Mouse (Mus musculus) forebrain, embryonic 11.5 days (tissue): ENCODE data around the gene Muc1. TPM values are rescaled to one million over a fixed set of nuclear protein-coding genes. Genes with fewer than 3 reads are reported as not detected.
A peak's percentile ranks its signal among the peaks of the same experiment; 100 is the strongest.

Experiments
- ATAC-seq: fragments of 200-750 bp; cut with Nextera tagmentation; replicated peaks from 2 replicates; pipeline ENCODE4 v1.8.0; 2017; ENCODE audit warnings: moderate TSS enrichment; ENCODE audit not compliant: low FRiP score
- DNase-seq: peaks from one replicate; pipeline ENCODE4 v3.0.0-alpha.2; 2017; ENCODE audit warnings: low spot score
- H3K27ac ChIP-seq: fragments of 300-500 bp; sonication (generic); 2 replicates; pipeline ENCODE4 v1.5.1; 2014; ENCODE audit warnings: low read depth, low read length
- H3K27me3 ChIP-seq: fragments of 300-500 bp; sonication (generic); 2 replicates; pipeline ENCODE4 v1.6.1; 2014; ENCODE audit warnings: mild to moderate bottlenecking, low read length, mixed read lengths; ENCODE audit not compliant: control insufficient read depth, insufficient read depth
- H3K36me3 ChIP-seq: fragments of 300-500 bp; sonication (generic); 2 replicates; pipeline ENCODE4 v1.6.1; 2014; ENCODE audit warnings: mild to moderate bottlenecking, low read length, moderate library complexity, mixed read lengths; ENCODE audit not compliant: control insufficient read depth, insufficient read depth
- H3K4me1 ChIP-seq: fragments of 300-500 bp; sonication (generic); replicated peaks from 2 replicates; pipeline ENCODE4 v1.6.1; 2014; ENCODE audit warnings: low read length, mixed read lengths; ENCODE audit not compliant: control insufficient read depth, insufficient read depth
- H3K4me2 ChIP-seq: fragments of 300-500 bp; sonication (generic); 2 replicates; pipeline ENCODE4 v1.6.1; 2014; ENCODE audit warnings: low read depth, mild to moderate bottlenecking, low read length, moderate library complexity, mixed read lengths; ENCODE audit not compliant: severe bottlenecking
- H3K4me3 ChIP-seq: fragments of 300-500 bp; sonication (generic); 2 replicates; pipeline ENCODE4 v1.5.1; 2014; ENCODE audit warnings: low read depth, low read length
- H3K9ac ChIP-seq: fragments of 300-500 bp; sonication (generic); 2 replicates; pipeline ENCODE4 v1.6.1; 2014; ENCODE audit warnings: low read length
- H3K9me3 ChIP-seq: fragments of 300-500 bp; sonication (generic); 2 replicates; pipeline ENCODE4 v1.6.1; 2016; ENCODE audit warnings: low read length, mixed read lengths; ENCODE audit not compliant: control insufficient read depth
- WGBS: fragments of 180-500 bp; shearing (Covaris S2); extraction: QIAGEN DNeasy Blood & Tissue Kit; methylation state at CpG from one replicate; pipeline ENCODE4 v1.1.7; 2014; 5-methylcytosine and 5-hydroxymethylcytosine counted together
- polyA plus RNA-seq: library from polyadenylated mRNA; unstranded; fragments of >200 nt; fragmentation: Nextera tagmentation; extraction: Ambion mirVana; gene quantifications from 2 replicates; pipeline ENCODE4 v1.2.1, GENCODE M21; 2014

Muc1 gene
- polyA plus RNA-seq, 1 experiment from 2014 or later, result 2.0 TPM

DNA sequence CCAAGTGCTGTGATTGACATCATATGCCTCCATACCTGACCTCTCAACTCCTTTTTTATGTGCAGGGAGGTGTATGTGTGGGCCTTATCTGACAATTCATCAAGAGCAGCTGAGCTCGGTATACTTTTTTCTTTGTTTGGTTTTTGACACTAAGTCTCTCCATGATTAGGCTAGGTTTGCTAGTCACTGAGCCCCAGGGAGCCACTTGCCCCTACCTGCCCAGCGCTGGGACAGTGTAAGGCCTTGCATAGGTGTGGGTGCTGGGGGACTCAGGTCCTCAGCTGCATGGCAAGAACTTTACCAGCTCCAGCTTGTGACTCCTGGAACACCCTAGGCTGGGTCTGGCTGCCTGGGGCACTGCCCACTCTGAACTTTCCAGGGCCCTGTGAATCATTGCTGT lies 22.2 kb upstream of the Muc1 start:
- no peaks in the 10 kb centered on the region for H3K9me3 ChIP-seq
- WGBS, result 90% methylated on average over 2 of the region's 2 CpGs
- DNase-seq (peak; percentile 50), ATAC-seq (no peak)
- no peaks in the 10 kb centered on the region for H3K27me3 ChIP-seq
- no peak overlapping the region for H3K4me3 ChIP-seq
- H3K36me3 ChIP-seq, result no peaks in the 10 kb centered on the region; the same call in 1 of the 2 replicates
- no peak overlapping the region for H3K9ac ChIP-seq
- no peak overlapping the region for H3K4me2 ChIP-seq
- peaks cover 4% of the 10 kb centered on the region for H3K4me1 ChIP-seq
- H3K27ac ChIP-seq, result no peak overlapping the region

GRCm38 (mm10) chr3:89208075-89208657 lies 20.7 kb upstream of the Muc1 start:
- ATAC-seq, result no peak
- Histone ChIP-seq H3K27me3 (no peaks in the 10 kb centered on the region), H3K4me2 (no peak overlapping the region), H3K27ac (no peak overlapping the region), H3K4me3 (no peak overlapping the region), H3K36me3 (no peaks in the 10 kb centered on the region; the same call in 1 of the 2 replicates), H3K4me1 (peaks cover 10% of the 10 kb centered on the region), H3K9me3 (no peaks in the 10 kb centered on the region), H3K9ac (no peak overlapping the region)
- WGBS, result 93% methylated on average over 13 of the region's 13 CpGs
- DNase-seq, result peak; percentile 44

DNA sequence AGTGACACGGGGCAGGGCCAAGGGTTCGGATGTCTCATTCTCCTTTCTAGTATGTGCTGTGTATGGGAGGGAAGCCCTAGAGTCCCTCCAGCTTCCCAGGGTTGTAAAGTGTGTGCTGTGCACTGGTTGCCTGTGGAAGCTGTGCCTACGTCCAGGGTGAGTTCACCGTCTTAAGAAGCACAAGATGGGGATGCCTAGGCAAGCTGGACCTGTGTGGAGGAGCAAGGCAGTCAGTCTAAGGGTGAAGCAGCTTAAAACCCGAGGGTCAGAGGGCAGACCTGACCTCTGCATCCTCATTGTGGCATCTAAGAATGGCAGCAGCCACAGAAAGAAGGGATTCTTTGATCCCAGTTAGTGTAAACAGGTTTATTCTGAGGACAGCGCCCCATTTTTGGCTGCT lies 20.1 kb upstream of the Muc1 start:
- Histone ChIP-seq H3K27me3 (no peaks in the 10 kb centered on the region), H3K36me3 (no peaks in the 10 kb centered on the region; the same call in 1 of the 2 replicates), H3K4me3 (no peak overlapping the region), H3K27ac (no peak overlapping the region), H3K9me3 (no peaks in the 10 kb centered on the region), H3K4me1 (0 out of 2 replicates have a peak, but pooled peaks cover 7% of the 10 kb centered on the region), H3K4me2 (no peak overlapping the region), H3K9ac (no peak overlapping the region)
- no peak for DNase-seq
- no peak for ATAC-seq
- 89% methylated on average over 6 of the region's 6 CpGs for WGBS

- Histone ChIP-seq H3K4me2 (no peak overlapping the region), H3K4me3 (no peak overlapping the region), H3K4me1 (peaks cover 8% of the 10 kb centered on the region; the same call in 1 of the 2 replicates), H3K9me3 (no peaks in the 10 kb centered on the region), H3K36me3 (no peaks in the 10 kb centered on the region; the same call in 1 of the 2 replicates), H3K9ac (no peak overlapping the region), H3K27me3 (no peaks in the 10 kb centered on the region), H3K27ac (no peak overlapping the region)
- DNase-seq, result peak; percentile 37
- no peak for ATAC-seq
- WGBS, result 92% methylated on average over 7 of the region's 7 CpGs
Measured at GRCm38 (mm10) chr3:89209731-89210130, 19.1 kb upstream of the Muc1 start.

GRCm38 (mm10) chr3:89210162-89210561 lies 18.7 kb upstream of the Muc1 start:
- H3K9me3 ChIP-seq, result no peaks in the 10 kb centered on the region
- no peaks in the 10 kb centered on the region for H3K27me3 ChIP-seq
- no peak overlapping the region for H3K9ac ChIP-seq
- peaks cover 10% of the 10 kb centered on the region for H3K4me1 ChIP-seq
- DNase-seq (no peak), ATAC-seq (no peak)
- no peak overlapping the region for H3K4me2 ChIP-seq
- no peak overlapping the region for H3K4me3 ChIP-seq
- H3K27ac ChIP-seq, result no peak overlapping the region
- 88% methylated on average over 13 of the region's 13 CpGs for WGBS
- H3K36me3 ChIP-seq, result no peaks in the 10 kb centered on the region; the same call in 1 of the 2 replicates

GRCm38 (mm10) chr3:89210731-89211130 lies 18.1 kb upstream of the Muc1 start:
- Histone ChIP-seq H3K36me3 (no peaks in the 10 kb centered on the region; the same call in 1 of the 2 replicates), H3K9ac (no peak overlapping the region), H3K9me3 (no peaks in the 10 kb centered on the region), H3K4me2 (no peak overlapping the region), H3K4me1 (peaks cover 16% of the 10 kb centered on the region), H3K27ac (no peak overlapping the region), H3K27me3 (no peaks in the 10 kb centered on the region), H3K4me3 (no peak overlapping the region)
- ATAC-seq (no peak), DNase-seq (no peak)
- WGBS, result 90% methylated on average over 7 of the region's 7 CpGs

DNA sequence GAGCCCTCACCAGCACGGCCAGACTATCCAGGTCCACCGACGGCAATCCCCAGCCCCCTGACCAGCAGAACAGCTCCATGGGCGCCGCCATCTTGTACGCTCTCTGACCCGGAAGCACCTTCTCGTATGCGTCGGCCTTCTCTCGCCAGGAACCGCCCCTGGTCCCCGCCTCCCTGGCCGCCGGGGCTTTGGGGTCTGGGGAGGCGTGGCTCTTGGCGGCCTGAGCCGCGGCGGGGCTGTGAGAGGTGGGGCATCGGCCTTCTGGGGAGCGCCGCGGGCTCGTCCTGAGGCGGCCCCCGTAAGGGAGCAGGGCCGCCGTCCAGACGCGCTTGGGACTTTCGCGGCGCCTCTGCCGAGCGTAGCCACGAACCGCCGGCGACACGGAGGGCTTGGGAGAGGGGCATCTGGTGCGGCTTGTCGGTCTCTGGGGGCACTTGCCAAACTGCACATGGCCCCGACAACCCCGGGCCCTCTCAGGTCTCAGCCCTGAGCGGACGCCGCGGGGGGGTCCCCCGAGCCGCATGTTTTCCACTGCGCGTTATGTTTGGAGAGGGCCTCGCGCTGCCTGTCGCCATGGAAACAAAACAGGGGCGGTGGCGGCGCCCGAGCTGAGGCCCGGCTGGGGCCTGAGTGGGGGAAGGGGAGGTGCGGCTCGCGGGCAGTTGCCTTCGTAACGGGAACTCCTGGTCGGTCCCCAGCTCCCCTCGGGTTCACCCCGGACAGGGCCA lies 14.9 kb upstream of the Muc1 start:
- under 1% methylated on average over 69 of the region's 69 CpGs for WGBS
- H3K36me3 ChIP-seq, result no peaks in the 10 kb centered on the region; the same call in 1 of the 2 replicates
- ATAC-seq (peak; percentile 87), DNase-seq (peak; percentile 97)
- peaks cover 23% of the 10 kb centered on the region for H3K4me1 ChIP-seq
- H3K4me2 ChIP-seq, result peak overlapping the region; percentile 87
- peak overlapping the region; percentile 99 for H3K27ac ChIP-seq
- H3K27me3 ChIP-seq, result no peaks in the 10 kb centered on the region
- no peaks in the 10 kb centered on the region for H3K9me3 ChIP-seq
- H3K9ac ChIP-seq, result peak overlapping the region; percentile 80
- H3K4me3 ChIP-seq, result peak overlapping the region; percentile 81

GRCm38 (mm10) chr3:89214681-89215411 lies 14.0 kb upstream of the Muc1 start, which contains the start of gene Thbs3:
Thbs3 (plus strand) TSS chr3:89215180.
- peak within 1 kb of the TSS; percentile 99 for H3K27ac ChIP-seq
- H3K36me3 ChIP-seq, result no peaks in the 10 kb centered on the region
- under 1% methylated on average over 17 of the region's 19 CpGs for WGBS
- peak within 1 kb of the TSS; percentile 81 for H3K4me3 ChIP-seq
- H3K9me3 ChIP-seq, result no peaks in the 10 kb centered on the region
- DNase-seq, result peak; percentile 87
- peak; percentile 18; the same call in 1 of the 2 replicates for ATAC-seq
- H3K9ac ChIP-seq, result peak within 1 kb of the TSS; percentile 80
- H3K4me1 ChIP-seq, result peaks cover 23% of the 10 kb centered on the region
- H3K4me2 ChIP-seq, result peak within 1 kb of the TSS; percentile 87
- no peaks in the 10 kb centered on the region for H3K27me3 ChIP-seq
